Mouse (Mus musculus): ENCODE measurements around the gene Slc9a7. TPM values are rescaled to one million over a fixed set of nuclear protein-coding genes. Genes with fewer than 3 reads are reported as not detected.
A peak's percentile ranks its signal among the peaks of the same experiment; 100 is the strongest.

Gene Slc9a7
- polyA plus RNA-seq, 1 experiment from 2014 or later = 0.76 TPM

- no peaks in the 10 kb centered on the region for H3K36me3 ChIP-seq (replicated peaks)
- H3K27ac ChIP-seq (replicated peaks) = no peak overlapping the region
- no peaks in the 10 kb centered on the region for H3K4me1 ChIP-seq
- no peaks in the 10 kb centered on the region for H3K9me3 ChIP-seq
- WGBS = 72% methylated on average over 2 of the region's 2 CpGs
- no peak overlapping the region for H3K4me3 ChIP-seq
- DNase-seq (ENCODE audit: low spot score) = no peak
- H3K27me3 ChIP-seq (replicated peaks; ENCODE audit: low read depth, poor library complexity, severe bottlenecking) = no peaks in the 10 kb centered on the region
Measured at GRCm38 (mm10) chrX:20125481-20125880, 166.1 kb downstream of the Slc9a7 start.

- no peak for DNase-seq (ENCODE audit: low spot score)
- 76% methylated on average over 2 of the region's 2 CpGs for WGBS
- Histone ChIP-seq H3K4me1 (no peaks in the 10 kb centered on the region), H3K27ac (replicated peaks) (no peak overlapping the region), H3K27me3 (replicated peaks; ENCODE audit: low read depth, poor library complexity, severe bottlenecking) (no peaks in the 10 kb centered on the region), H3K4me3 (no peak overlapping the region), H3K36me3 (replicated peaks) (no peaks in the 10 kb centered on the region), H3K9me3 (no peaks in the 10 kb centered on the region)
Measured at GRCm38 (mm10) chrX:20117717-20118116, 173.9 kb downstream of the Slc9a7 start.

- H3K36me3 ChIP-seq (replicated peaks) = no peaks in the 10 kb centered on the region
- no peaks in the 10 kb centered on the region for H3K4me1 ChIP-seq
- whole genome bisulfite sequencing = 60% methylated on average over 4 of the region's 4 CpGs
- no peak overlapping the region for H3K4me3 ChIP-seq
- no peaks in the 10 kb centered on the region for H3K27me3 ChIP-seq (replicated peaks; ENCODE audit: low read depth, poor library complexity, severe bottlenecking)
- no peak overlapping the region for H3K27ac ChIP-seq (replicated peaks)
- H3K9me3 ChIP-seq = no peaks in the 10 kb centered on the region
- no peak for DNase-seq (ENCODE audit: low spot score)
Measured at GRCm38 (mm10) chrX:20070196-20070595, 221.4 kb downstream of the Slc9a7 start.

- Histone ChIP-seq H3K36me3 (replicated peaks) (no peaks in the 10 kb centered on the region), H3K4me1 (no peaks in the 10 kb centered on the region), H3K27ac (replicated peaks) (no peak overlapping the region), H3K9me3 (no peaks in the 10 kb centered on the region), H3K27me3 (replicated peaks; ENCODE audit: low read depth, poor library complexity, severe bottlenecking) (peaks cover 3% of the 10 kb centered on the region), H3K4me3 (no peak overlapping the region)
- DNase-seq (ENCODE audit: low spot score) = no peak
Measured at GRCm38 (mm10) chrX:20066636-20067035, 225.0 kb downstream of the Slc9a7 start.

GRCm38 (mm10) chrX:20061764-20062480 is 229.7 kb downstream of the Slc9a7 start:
- Histone ChIP-seq H3K9me3 (peaks cover 15% of the 10 kb centered on the region; the same call in 1 of the 2 replicates), H3K27ac (replicated peaks) (no peak overlapping the region), H3K27me3 (replicated peaks; ENCODE audit: low read depth, poor library complexity, severe bottlenecking) (peaks cover 20% of the 10 kb centered on the region), H3K4me1 (0 out of 2 replicates have a peak, but pooled peaks cover 9% of the 10 kb centered on the region), H3K36me3 (replicated peaks) (no peaks in the 10 kb centered on the region), H3K4me3 (no peak overlapping the region)
- no peak for DNase-seq (ENCODE audit: low spot score)
- WGBS = 61% methylated on average over 3 of the region's 3 CpGs

GRCm38 (mm10) chrX:20060769-20061315 is 230.8 kb downstream of the Slc9a7 start:
- WGBS = 33% methylated on average over 47 of the region's 47 CpGs

GRCm38 (mm10) chrX:20060096-20060768 is 231.4 kb downstream of the Slc9a7 start:
- DNase-seq (ENCODE audit: low spot score) = peak; percentile 41
- 0 out of 2 replicates have a peak, but pooled peaks cover 9% of the 10 kb centered on the region for H3K4me1 ChIP-seq
- H3K27me3 ChIP-seq (replicated peaks; ENCODE audit: low read depth, poor library complexity, severe bottlenecking) = peaks cover 20% of the 10 kb centered on the region
- 24% methylated on average over 65 of the region's 65 CpGs for WGBS
- peak overlapping the region; percentile 59 for H3K4me3 ChIP-seq
- peaks cover 15% of the 10 kb centered on the region; the same call in 1 of the 2 replicates for H3K9me3 ChIP-seq
- no peak overlapping the region for H3K27ac ChIP-seq (replicated peaks)
- no peaks in the 10 kb centered on the region for H3K36me3 ChIP-seq (replicated peaks)

More at GRCm38 (mm10) chrX:20060769-20061315, 230.8 kb downstream of the Slc9a7 start:
- peaks cover 15% of the 10 kb centered on the region; the same call in 1 of the 2 replicates for H3K9me3 ChIP-seq
- no peaks in the 10 kb centered on the region for H3K36me3 ChIP-seq (replicated peaks)
- peak overlapping the region; percentile 59 for H3K4me3 ChIP-seq
- H3K27ac ChIP-seq (replicated peaks) = no peak overlapping the region
- peak; percentile 29 for DNase-seq (ENCODE audit: low spot score)
- peaks cover 20% of the 10 kb centered on the region for H3K27me3 ChIP-seq (replicated peaks; ENCODE audit: low read depth, poor library complexity, severe bottlenecking)
- 0 out of 2 replicates have a peak, but pooled peaks cover 9% of the 10 kb centered on the region for H3K4me1 ChIP-seq

GRCm38 (mm10) chrX:20059381-20059971 is 232.1 kb downstream of the Slc9a7 start, which contains the start of gene Chst7:
Gene Chst7 (plus strand): TSS chrX:20059560.
- H3K36me3 ChIP-seq (replicated peaks) = no peaks in the 10 kb centered on the region
- 14% methylated on average over 40 of the region's 40 CpGs for WGBS
- peak within 1 kb of the TSS; percentile 59 for H3K4me3 ChIP-seq
- peak; percentile 80 for DNase-seq (ENCODE audit: low spot score)
- peaks cover 20% of the 10 kb centered on the region for H3K27me3 ChIP-seq (replicated peaks; ENCODE audit: low read depth, poor library complexity, severe bottlenecking)
- H3K9me3 ChIP-seq = peaks cover 15% of the 10 kb centered on the region; the same call in 1 of the 2 replicates
- 0 out of 2 replicates have a peak, but pooled peaks cover 9% of the 10 kb centered on the region for H3K4me1 ChIP-seq
- H3K27ac ChIP-seq (replicated peaks) = no peak within 1 kb of the TSS

Other genes with a start within 250 kb of the Slc9a7 start
- 2.6 and 3.0 TPM in 2 replicates for gene Chst7, start 232.2 kb downstream of the Slc9a7 start, polyA plus RNA-seq (2016; fragmentation: Nextera tagmentation; extraction: Ambion mirVana)
- gene Rp2, start 72.7 kb upstream of the Slc9a7 start, polyA plus RNA-seq (2016; fragmentation: Nextera tagmentation; extraction: Ambion mirVana) = 18.2 and 19.0 TPM in 2 replicates
- 12.3 and 14.3 TPM in 2 replicates for gene Jade3, start 133.9 kb upstream of the Slc9a7 start, polyA plus RNA-seq (2016; fragmentation: Nextera tagmentation; extraction: Ambion mirVana)

Data from embryonic facial prominence, embryonic 10.5 days (tissue).